Mouse (Mus musculus) left cerebral cortex, postnatal 10 days (tissue): Measurements from ENCODE around the gene Spata25. TPM values are rescaled to one million over a fixed set of nuclear protein-coding genes. Genes with fewer than 3 reads are reported as not detected.
"Not testable (repeated sequence)": the region's sequence is repeated elsewhere in the genome, so short reads cannot be mapped to it uniquely, and the experiment has no call there.

Experiments
- DNase-seq, 2 experiments: peaks; one replicate each; pipeline ENCODE4 v3.0.0; 2021 to 2022; ENCODE audit warnings: low spot score in 2 of 2, mixed read lengths in 1 of 2; ENCODE audit errors: extremely low spot score in 1 of 2
- intact Hi-C: fragments of 180-260 bp; cut with DNase I; formaldehyde crosslinking; loops from one replicate; pipeline ENCODE4 v1.15.1; 2025
- total RNA-seq, 2 experiments: library from RNA; stranded (reverse); gene quantifications; 2 replicates each; pipeline ENCODE4 v1.2.3; 2021

Gene Spata25
- under 1 TPM in 1 of 2 experiments, not detected in 1; 0.58 TPM for total RNA-seq

GRCm38 (mm10) chr2:164828437-164828836, at the start of gene Spata25:
Gene Spata25 (minus strand): TSS chr2:164828537.
- no peak for DNase-seq
- intact Hi-C loops = no loop called here

DNA sequence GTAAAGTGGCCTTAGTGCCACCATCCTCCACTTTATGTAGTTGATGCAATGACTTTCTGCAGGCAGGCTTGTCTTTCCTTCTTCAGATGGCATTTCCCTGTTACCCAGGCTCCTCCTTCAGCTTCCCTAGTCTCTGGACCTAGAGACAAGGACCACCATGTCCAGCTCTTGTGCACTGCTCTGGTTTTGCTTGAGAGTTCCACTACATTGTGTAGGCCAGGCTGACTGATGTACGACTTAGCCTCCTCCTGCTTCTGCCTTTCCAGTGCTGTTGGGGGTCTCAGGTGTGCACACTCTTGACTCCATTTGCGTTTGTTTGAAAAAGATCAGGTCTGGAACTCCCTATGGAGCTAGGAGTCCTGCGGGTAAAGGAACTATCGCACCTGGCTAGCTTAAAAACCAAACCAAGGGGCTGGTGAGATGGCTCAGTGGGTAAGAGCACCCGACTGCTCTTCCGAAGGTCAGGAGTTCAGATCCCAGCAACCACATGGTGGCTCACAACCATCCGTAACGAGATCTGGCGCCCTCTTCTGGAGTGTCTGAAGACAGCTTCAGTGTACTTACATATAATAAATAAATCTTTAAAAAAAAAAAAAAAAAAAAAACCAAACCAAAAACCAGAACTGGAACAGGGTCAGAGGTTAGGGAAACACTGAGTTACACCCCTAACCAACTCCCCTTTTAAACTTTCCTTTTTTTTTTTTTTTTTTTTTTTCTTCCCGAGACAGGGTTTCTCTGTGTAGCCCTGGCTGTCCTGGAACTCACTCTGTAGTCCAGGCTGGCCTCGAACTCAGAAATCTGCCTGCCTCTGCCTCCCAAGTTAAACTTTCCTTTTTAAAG, 49.3 kb upstream of the Spata25 start:
- intact Hi-C loops = loop anchor here (2.0 kb wide), 1 partner anchor 45 kb away; the partner anchor contains the start of genes Ctsa and Neurl2
- not testable (repeated sequence) for DNase-seq

DNA sequence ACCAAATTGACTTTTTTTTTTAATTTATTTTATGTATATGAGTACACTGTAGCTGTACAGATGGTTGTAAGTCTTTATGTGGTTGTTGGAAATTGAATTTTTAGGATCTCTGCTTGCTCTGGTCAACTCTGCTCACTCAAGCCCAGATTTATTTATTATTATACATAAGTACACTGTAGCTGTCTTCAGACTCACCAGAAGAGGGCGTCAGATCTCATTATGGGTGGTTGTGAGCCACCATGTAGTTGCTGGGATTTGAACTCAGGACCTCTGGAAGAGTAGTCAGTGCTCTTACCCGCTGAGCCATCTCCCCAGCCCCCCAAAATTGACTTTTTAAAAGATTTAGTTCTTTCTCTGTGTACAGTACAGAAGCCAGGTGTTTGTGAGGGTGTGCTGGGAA, 47.3 kb upstream of the Spata25 start:
- DNase-seq, intact Hi-C loops: not testable (repeated sequence)

GRCm38 (mm10) chr2:164874239-164874769, 46.0 kb upstream of the Spata25 start:
- intact Hi-C loops = no loop called here

GRCm38 (mm10) chr2:164873621-164874020, 45.3 kb upstream of the Spata25 start:
- intact Hi-C loops = no loop called here
- no peak for DNase-seq

More at GRCm38 (mm10) chr2:164874239-164874769, 46.0 kb upstream of the Spata25 start:
- peak in 1 of 2 experiments; percentile 73 for DNase-seq

DNA sequence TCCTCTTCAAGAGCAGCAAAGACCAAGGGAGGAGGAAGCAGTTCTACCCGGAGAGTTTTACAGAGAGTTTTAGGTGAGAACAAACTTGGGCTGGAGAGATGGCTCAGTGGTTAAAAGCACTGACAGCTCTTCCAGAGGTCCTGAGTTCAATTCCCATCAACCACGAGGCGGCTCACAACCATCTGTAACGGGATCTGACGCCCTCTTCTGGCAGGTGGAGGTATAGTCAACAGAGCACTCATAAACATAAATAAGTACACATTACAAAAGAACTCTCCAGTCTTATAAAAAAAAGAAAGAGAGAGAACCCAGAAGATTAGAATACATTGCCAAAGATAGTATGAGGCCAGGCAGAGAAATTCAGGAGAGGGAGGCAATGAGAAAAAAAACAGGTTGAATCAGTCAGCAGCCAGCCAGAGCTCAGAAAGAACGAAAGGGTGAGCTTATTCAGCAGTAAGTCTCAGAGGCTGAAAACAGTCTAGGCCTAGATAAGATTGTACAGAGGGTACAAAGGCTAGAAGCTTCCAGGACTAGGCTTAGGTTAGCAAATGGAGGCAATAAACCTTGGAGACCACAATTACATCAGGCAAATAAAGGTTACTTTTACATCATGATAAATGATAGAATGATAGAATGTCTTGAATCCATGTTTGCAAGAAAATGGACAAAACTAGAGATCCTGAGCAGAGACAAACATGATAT, 43.4 kb upstream of the Spata25 start:
- intact Hi-C loops = no loop called here
- no peak for DNase-seq

DNA sequence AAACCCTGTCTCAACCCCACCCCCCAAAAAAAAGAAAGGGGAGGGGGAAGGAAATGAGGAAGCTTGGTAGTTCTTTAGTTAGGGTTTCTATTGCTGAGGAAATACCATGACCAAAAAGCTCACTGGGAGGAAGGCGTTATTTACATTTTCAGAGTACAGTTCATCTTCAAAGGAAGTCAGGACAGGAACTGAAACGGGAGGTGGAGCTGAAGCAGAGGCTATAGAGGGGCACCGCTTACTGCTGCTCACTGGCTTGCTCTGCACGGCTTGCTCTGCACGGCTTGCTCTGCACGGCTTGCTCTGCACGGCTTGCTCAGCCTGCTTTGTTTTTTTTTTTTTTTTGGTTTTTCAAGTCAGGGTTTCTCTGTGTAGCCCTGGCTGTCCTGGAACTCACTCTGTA, 40.2 kb upstream of the Spata25 start:
- intact Hi-C loops = no loop called here
- DNase-seq = no peak

- DNase-seq = no peak
- intact Hi-C loops = no loop called here
Measured at GRCm38 (mm10) chr2:164867566-164867965, 39.2 kb upstream of the Spata25 start.

GRCm38 (mm10) chr2:164866741-164867551, 38.6 kb upstream of the Spata25 start:
- intact Hi-C loops = no loop called here
- peak in 1 of 2 experiments; percentile 82 for DNase-seq

GRCm38 (mm10) chr2:164864593-164864992, 36.3 kb upstream of the Spata25 start:
- DNase-seq = no peak
- intact Hi-C loops = no loop called here

DNA sequence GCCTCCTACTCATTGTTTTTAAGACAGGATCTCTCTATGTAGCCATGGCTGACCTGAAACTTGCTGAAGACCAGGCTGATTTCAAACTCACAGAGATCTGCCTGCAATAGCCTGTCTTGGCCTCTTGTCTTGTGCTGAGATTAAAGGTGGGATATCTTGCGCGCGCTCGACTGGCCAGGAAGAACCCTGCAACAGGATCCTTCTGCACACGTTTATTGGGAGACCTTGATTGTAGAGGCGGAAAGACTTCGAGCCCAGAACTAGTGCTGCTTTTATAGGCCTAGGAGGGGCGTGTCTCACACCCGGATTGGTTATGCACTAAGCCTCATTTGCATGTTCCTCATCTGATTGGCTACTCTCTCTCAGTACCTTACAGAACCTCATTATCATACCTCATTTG, 35.1 kb upstream of the Spata25 start:
- DNase-seq, intact Hi-C loops: not testable (repeated sequence)

- DNase-seq = peak in 1 of 2 experiments; percentile 93
- intact Hi-C loops = no loop called here
Measured at GRCm38 (mm10) chr2:164862179-164862861, 34.0 kb upstream of the Spata25 start.

DNA sequence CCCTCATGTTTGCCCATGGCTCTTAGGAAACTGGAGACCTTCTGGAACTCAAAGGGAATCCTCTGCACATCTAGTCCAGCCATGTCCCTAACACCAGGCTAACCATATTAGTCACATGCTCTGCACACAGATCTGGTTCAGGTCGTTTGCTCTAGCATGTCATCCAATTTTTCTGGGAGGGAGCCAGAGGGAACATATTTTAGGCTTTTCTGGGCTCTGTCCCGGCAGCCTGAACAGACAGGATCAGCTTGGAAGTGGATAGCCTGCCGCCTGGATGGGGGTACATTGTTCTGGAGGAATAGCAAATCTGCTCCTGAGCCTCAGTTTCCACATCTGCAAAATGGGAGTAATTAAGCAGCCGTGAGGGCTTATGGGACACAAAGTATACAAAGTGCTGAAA, 32.8 kb upstream of the Spata25 start:
- no peak for DNase-seq
- intact Hi-C loops = no loop called here

GRCm38 (mm10) chr2:164859640-164860432, 31.5 kb upstream of the Spata25 start:
- intact Hi-C loops = no loop called here
- no peak for DNase-seq

DNA sequence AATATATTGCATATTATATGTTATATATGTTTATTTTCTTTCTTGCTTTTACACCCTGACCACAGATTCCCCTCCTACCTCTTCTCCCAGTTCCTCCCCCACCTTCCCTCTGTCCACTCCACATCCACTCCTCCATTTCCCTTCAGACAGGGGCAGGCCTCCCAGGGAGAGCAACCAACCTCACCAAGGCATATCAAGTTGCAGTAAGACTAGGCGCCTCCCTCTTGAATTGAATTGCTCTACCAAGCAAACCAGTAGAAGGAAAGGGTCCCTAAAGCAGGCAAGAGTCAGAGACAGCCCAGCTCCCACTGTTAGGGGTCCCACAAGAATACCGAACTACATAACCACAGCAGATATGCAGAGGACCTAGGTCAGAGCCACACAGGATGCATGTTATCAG, 30.8 kb upstream of the Spata25 start:
- DNase-seq = no peak
- intact Hi-C loops = no loop called here

- DNase-seq = no peak
- intact Hi-C loops = no loop called here
Measured at GRCm38 (mm10) chr2:164857842-164858553, 29.7 kb upstream of the Spata25 start.
